Mouse (Mus musculus): ENCODE measurements at regions not wholly inside any gene's neighbourhood (a gene's known extent, or its start where the extent isn't known, plus 50 kb on each side); places are given as distances from the start of the nearest gene placed in this dataset.

GRCm38 (mm10) chr10:118990500-118990899, 120.5 kb upstream of the Dyrk2 start:
- no peak overlapping the region for H3K27ac ChIP-seq
- peaks cover 7% of the 10 kb centered on the region; the same call in 1 of the 2 replicates for H3K4me1 ChIP-seq
- no peaks in the 10 kb centered on the region for H3K27me3 ChIP-seq
- WGBS, result 79% methylated on average over 6 of the region's 6 CpGs
- H3K9me3 ChIP-seq, result no peaks in the 10 kb centered on the region
- H3K36me3 ChIP-seq, result no peaks in the 10 kb centered on the region
- H3K9ac ChIP-seq, result no peak overlapping the region
- H3K4me2 ChIP-seq, result no peak overlapping the region
- no peak for ATAC-seq (ENCODE audit: insufficient number of reproducible peaks, low FRiP score, low TSS enrichment, low read depth)
- no peak overlapping the region for H3K4me3 ChIP-seq

GRCm38 (mm10) chr10:118989812-118990211, 119.8 kb upstream of the Dyrk2 start:
- H3K4me1 ChIP-seq, result peaks cover 10% of the 10 kb centered on the region
- H3K36me3 ChIP-seq, result no peaks in the 10 kb centered on the region
- H3K27ac ChIP-seq, result no peak overlapping the region
- H3K4me2 ChIP-seq, result no peak overlapping the region
- no peak overlapping the region for H3K4me3 ChIP-seq
- no peaks in the 10 kb centered on the region for H3K9me3 ChIP-seq
- WGBS, result 73% methylated on average over 10 of the region's 10 CpGs
- no peak overlapping the region for H3K9ac ChIP-seq
- ATAC-seq (ENCODE audit: insufficient number of reproducible peaks, low FRiP score, low TSS enrichment, low read depth), result no peak
- no peaks in the 10 kb centered on the region for H3K27me3 ChIP-seq

DNA sequence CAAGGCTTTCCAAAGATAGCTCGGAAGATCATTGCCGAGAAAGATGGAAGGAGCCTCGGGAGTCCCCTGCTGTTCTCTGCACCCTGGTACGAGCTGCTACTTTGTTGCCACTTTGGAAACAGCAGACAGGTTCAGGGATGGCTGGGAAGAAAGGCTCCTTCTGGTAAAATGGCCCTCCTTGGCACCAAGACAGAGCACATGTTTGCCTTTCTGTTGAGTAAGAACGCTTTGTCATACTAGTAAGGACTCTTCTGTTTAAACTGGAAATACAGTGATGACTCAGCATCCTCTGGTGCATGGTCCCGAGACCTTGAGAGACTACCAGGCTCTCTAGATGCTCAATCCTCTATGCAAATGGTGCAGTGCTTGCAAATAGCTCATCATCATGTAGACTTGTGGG, 118.2 kb upstream of the Dyrk2 start:
- H3K4me3 ChIP-seq, result no peak overlapping the region

DNA sequence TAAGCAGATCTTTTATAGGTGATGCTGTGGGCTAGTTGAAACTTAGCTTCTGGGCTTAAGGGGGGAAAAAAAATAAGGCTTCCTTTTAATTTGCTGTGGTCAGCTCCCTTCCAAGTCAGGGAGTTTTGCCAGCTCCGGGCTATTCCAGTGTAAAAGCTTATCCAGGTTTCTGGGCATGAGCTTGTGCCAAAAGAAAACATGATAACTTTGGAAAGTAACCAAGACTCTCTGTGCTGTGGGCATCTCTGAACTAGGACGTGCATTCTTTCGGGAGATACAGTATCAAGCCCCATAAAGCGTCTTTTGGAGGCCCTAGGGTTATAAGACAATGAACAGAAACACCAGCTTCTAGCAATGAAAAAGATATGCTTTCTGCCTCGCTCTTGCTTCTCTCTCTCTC, 114.6 kb upstream of the Dyrk2 start:
- no peak overlapping the region for H3K4me2 ChIP-seq
- peaks cover 11% of the 10 kb centered on the region for H3K4me1 ChIP-seq
- no peak overlapping the region for H3K9ac ChIP-seq
- H3K4me3 ChIP-seq, result no peak overlapping the region
- no peaks in the 10 kb centered on the region for H3K36me3 ChIP-seq
- H3K27ac ChIP-seq, result no peak overlapping the region; the same call in 1 of the 2 replicates
- ATAC-seq (ENCODE audit: insufficient number of reproducible peaks, low FRiP score, low TSS enrichment, low read depth), result peak; percentile 40; the same call in 1 of the 2 replicates
- no peaks in the 10 kb centered on the region for H3K27me3 ChIP-seq
- H3K9me3 ChIP-seq, result no peaks in the 10 kb centered on the region
- 45% methylated on average over 5 of the region's 5 CpGs for WGBS

More for the DNA sequence above, 118.2 kb upstream of the Dyrk2 start:
- Histone ChIP-seq H3K9me3 (no peaks in the 10 kb centered on the region), H3K4me1 (peaks cover 11% of the 10 kb centered on the region), H3K27me3 (no peaks in the 10 kb centered on the region), H3K4me2 (no peak overlapping the region), H3K27ac (no peak overlapping the region), H3K36me3 (no peaks in the 10 kb centered on the region), H3K9ac (no peak overlapping the region)
- ATAC-seq (ENCODE audit: insufficient number of reproducible peaks, low FRiP score, low TSS enrichment, low read depth), result no peak
- WGBS, result 89% methylated on average over 6 of the region's 6 CpGs

DNA sequence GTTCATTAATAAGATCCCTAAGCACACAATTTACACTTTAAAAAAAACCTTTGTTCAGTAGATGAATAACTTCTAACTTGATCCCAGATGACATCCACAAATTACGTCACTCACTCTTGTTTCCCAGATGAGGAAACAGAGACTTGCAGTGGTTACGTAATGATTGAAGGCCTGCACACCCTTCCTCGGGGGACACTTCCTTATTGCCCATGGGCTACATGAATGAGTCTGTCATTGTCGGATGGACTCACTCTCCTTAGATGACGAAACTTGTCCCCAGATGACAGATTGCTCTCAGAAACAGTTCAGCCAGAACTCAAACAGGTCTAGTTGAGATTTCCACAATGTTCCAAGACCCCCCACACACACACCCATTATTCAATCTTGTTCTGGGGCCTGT, 111.4 kb upstream of the Dyrk2 start:
- ATAC-seq (ENCODE audit: insufficient number of reproducible peaks, low FRiP score, low TSS enrichment, low read depth), result no peak
- no peak overlapping the region for H3K9ac ChIP-seq

GRCm38 (mm10) chr10:118979339-118979738, 109.3 kb upstream of the Dyrk2 start:
- Histone ChIP-seq H3K27me3 (no peaks in the 10 kb centered on the region), H3K9me3 (no peaks in the 10 kb centered on the region), H3K27ac (no peak overlapping the region), H3K4me2 (no peak overlapping the region), H3K4me1 (peaks cover 12% of the 10 kb centered on the region; the same call in 1 of the 2 replicates), H3K4me3 (no peak overlapping the region), H3K9ac (no peak overlapping the region), H3K36me3 (no peaks in the 10 kb centered on the region)
- no peak for ATAC-seq (ENCODE audit: insufficient number of reproducible peaks, low FRiP score, low TSS enrichment, low read depth)
- 34% methylated on average over 13 of the region's 13 CpGs for WGBS

More for the DNA sequence above, 111.4 kb upstream of the Dyrk2 start:
- H3K9me3 ChIP-seq, result no peaks in the 10 kb centered on the region
- WGBS, result 70% methylated on average over 5 of the region's 5 CpGs
- no peak overlapping the region for H3K27ac ChIP-seq
- no peaks in the 10 kb centered on the region for H3K36me3 ChIP-seq
- peaks cover 19% of the 10 kb centered on the region for H3K4me1 ChIP-seq
- no peaks in the 10 kb centered on the region for H3K27me3 ChIP-seq
- H3K4me3 ChIP-seq, result no peak overlapping the region
- no peak overlapping the region for H3K4me2 ChIP-seq

DNA sequence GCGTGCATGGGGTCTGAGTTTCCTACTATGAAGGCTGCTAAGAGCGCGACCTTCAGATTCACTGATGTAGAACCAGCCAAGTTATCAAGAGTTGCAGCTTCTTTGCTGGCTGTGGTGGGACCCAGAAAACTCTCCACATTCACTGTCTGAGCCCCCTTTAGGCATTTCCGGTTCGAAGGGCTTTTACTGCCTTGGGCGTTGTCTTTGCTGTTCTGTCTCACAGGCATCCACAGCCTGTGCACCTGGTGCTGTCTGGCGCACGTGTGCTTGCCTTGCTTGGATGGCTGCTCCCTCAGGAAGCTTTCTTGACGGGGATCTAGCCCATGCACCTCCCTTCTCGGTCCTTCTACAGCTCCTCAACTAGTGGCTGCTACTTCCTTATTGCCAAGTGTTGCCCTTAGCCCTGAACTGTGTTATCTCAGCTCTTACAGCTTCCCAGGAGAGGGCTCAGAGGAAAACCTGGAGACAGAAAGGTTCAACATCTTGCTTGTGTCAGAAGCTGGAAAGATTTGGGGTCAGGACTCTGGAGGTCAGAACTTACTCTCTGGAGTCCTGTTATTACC, 108.3 kb upstream of the Dyrk2 start:
- H3K9me3 ChIP-seq, result no peaks in the 10 kb centered on the region
- H3K27ac ChIP-seq, result no peak overlapping the region
- 61% methylated on average over 10 of the region's 10 CpGs for WGBS
- no peak overlapping the region for H3K9ac ChIP-seq
- no peak overlapping the region for H3K4me3 ChIP-seq
- 0 out of 2 replicates have a peak, but pooled peaks cover 9% of the 10 kb centered on the region for H3K4me1 ChIP-seq
- no peaks in the 10 kb centered on the region for H3K27me3 ChIP-seq
- no peak overlapping the region for H3K4me2 ChIP-seq
- no peak for ATAC-seq (ENCODE audit: insufficient number of reproducible peaks, low FRiP score, low TSS enrichment, low read depth)
- no peaks in the 10 kb centered on the region for H3K36me3 ChIP-seq

DNA sequence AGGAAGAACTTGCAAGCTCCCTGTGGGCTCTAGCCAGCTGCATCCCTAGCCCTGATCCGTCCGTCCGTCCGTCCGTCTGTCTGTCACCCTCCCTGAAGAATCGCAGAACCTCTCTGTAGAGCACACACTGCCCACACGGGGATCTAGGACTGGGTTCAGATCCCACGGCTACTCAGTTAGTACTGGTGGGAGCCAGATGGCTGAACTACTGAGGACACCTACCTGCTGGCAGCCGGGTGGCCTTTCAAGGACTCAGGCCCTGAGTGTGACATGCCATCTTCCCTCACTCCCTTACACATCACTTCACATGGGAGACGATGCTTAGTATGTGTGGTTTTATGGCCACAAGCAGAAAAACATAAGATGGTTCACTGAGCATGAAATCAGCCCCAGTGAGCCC, 106.4 kb upstream of the Dyrk2 start:
- H3K4me2 ChIP-seq, result no peak overlapping the region
- 79% methylated on average over 10 of the region's 10 CpGs for WGBS
- H3K4me3 ChIP-seq, result no peak overlapping the region
- H3K36me3 ChIP-seq, result no peaks in the 10 kb centered on the region
- ATAC-seq (ENCODE audit: insufficient number of reproducible peaks, low FRiP score, low TSS enrichment, low read depth), result no peak
- no peaks in the 10 kb centered on the region for H3K27me3 ChIP-seq
- no peak overlapping the region for H3K27ac ChIP-seq
- H3K9ac ChIP-seq, result no peak overlapping the region
- 0 out of 2 replicates have a peak, but pooled peaks cover 9% of the 10 kb centered on the region for H3K4me1 ChIP-seq
- no peaks in the 10 kb centered on the region for H3K9me3 ChIP-seq

- no peaks in the 10 kb centered on the region for H3K9me3 ChIP-seq
- no peak overlapping the region for H3K4me3 ChIP-seq
- no peaks in the 10 kb centered on the region for H3K36me3 ChIP-seq
- WGBS, result 64% methylated on average over 2 of the region's 2 CpGs
- ATAC-seq (ENCODE audit: insufficient number of reproducible peaks, low FRiP score, low TSS enrichment, low read depth), result no peak
- no peak overlapping the region for H3K27ac ChIP-seq
- H3K4me2 ChIP-seq, result no peak overlapping the region
- 0 out of 2 replicates have a peak, but pooled peaks cover 9% of the 10 kb centered on the region for H3K4me1 ChIP-seq
- H3K27me3 ChIP-seq, result no peaks in the 10 kb centered on the region
- H3K9ac ChIP-seq, result no peak overlapping the region
Measured at GRCm38 (mm10) chr10:118975772-118976171, 105.8 kb upstream of the Dyrk2 start.

GRCm38 (mm10) chr10:118973324-118973723, 103.3 kb upstream of the Dyrk2 start:
- Histone ChIP-seq H3K4me3 (no peak overlapping the region), H3K36me3 (no peaks in the 10 kb centered on the region), H3K27me3 (no peaks in the 10 kb centered on the region), H3K9ac (no peak overlapping the region), H3K9me3 (no peaks in the 10 kb centered on the region), H3K27ac (no peak overlapping the region), H3K4me2 (no peak overlapping the region), H3K4me1 (0 out of 2 replicates have a peak, but pooled peaks cover 2% of the 10 kb centered on the region)
- WGBS, result 75% methylated on average over 4 of the region's 4 CpGs
- ATAC-seq (ENCODE audit: insufficient number of reproducible peaks, low FRiP score, low TSS enrichment, low read depth), result no peak

GRCm38 (mm10) chr10:118972626-118973025, 102.6 kb upstream of the Dyrk2 start:
- no peaks in the 10 kb centered on the region for H3K9me3 ChIP-seq
- no peak overlapping the region for H3K4me2 ChIP-seq
- no peak overlapping the region for H3K9ac ChIP-seq
- no peaks in the 10 kb centered on the region for H3K36me3 ChIP-seq
- no peaks in the 10 kb centered on the region for H3K4me1 ChIP-seq
- WGBS, result 53% methylated on average over 4 of the region's 4 CpGs
- H3K27ac ChIP-seq, result no peak overlapping the region
- no peaks in the 10 kb centered on the region for H3K27me3 ChIP-seq
- no peak overlapping the region for H3K4me3 ChIP-seq
- ATAC-seq (ENCODE audit: insufficient number of reproducible peaks, low FRiP score, low TSS enrichment, low read depth), result no peak

DNA sequence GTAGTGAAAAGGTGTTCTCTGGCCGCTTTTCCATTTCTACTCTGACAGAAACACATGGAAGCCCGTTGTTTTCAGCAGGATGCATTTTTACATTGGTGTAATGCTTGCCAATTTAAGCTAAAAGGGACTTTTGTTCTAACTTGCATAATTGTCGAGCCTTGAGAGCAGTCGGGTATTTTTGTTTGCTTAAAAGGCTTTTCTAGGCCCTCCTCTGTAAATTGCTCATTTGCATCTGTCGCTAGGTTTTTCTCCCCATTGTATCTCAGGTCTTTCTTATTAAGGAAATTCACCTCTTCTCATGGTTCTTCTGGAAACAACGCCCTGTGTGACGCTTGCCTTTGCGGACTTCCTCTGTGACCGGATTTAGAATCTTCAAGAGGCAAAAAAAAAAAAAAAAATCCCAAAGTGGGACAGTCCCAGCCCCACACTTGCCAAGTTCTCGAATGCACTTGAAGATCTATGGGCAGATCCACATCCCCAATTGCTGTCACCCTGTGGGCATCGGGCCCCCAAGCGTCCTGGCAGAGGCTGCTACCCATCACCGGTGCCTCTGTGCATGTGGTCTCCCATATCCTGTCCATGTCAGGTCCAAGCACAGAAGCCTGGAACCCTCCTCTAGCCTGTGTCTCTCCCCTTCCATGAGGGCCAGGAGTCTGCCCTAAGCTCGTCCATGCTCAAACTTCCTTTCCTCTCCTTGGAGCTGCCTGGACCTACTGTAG, 100.6 kb upstream of the Dyrk2 start:
- no peak for ATAC-seq (ENCODE audit: insufficient number of reproducible peaks, low FRiP score, low TSS enrichment, low read depth)

More for the DNA sequence above, 100.6 kb upstream of the Dyrk2 start:
- Histone ChIP-seq H3K27me3 (no peaks in the 10 kb centered on the region), H3K4me2 (no peak overlapping the region), H3K4me1 (no peaks in the 10 kb centered on the region), H3K36me3 (no peaks in the 10 kb centered on the region), H3K9me3 (no peaks in the 10 kb centered on the region), H3K9ac (no peak overlapping the region), H3K27ac (no peak overlapping the region), H3K4me3 (no peak overlapping the region)
- 79% methylated on average over 14 of the region's 14 CpGs for WGBS

Measured in limb, embryonic 15.5 days (tissue).